Mouse (Mus musculus): ENCODE measurements at regions not wholly inside any gene's neighbourhood (a gene's known extent, or its start where the extent isn't known, plus 50 kb on each side); places are given as distances from the start of the nearest gene placed in this dataset.
"Not testable (repeated sequence)": the region's sequence is repeated elsewhere in the genome, so short reads cannot be mapped to it uniquely, and the experiment has no call there.

- not testable (repeated sequence) for TF ChIP-seq POLR2A (IDR thresholded peaks at IDR 0.05; ENCODE audit: insufficient read depth, low read depth, low read length); CTCF (IDR thresholded peaks at IDR 0.05); EP300 (IDR thresholded peaks at IDR 0.05; ENCODE audit: insufficient read depth, low read depth, low read length)
Observed at GRCm38 (mm10) chr14:120805816-120806552, 105.0 kb upstream of the Ipo5 start.

Measured in heart, adult 2 months (tissue).